Mouse (Mus musculus): ENCODE measurements around the gene Bpgm. TPM values are rescaled to one million over a fixed set of nuclear protein-coding genes. Genes with fewer than 3 reads are reported as not detected.
A peak's percentile ranks its signal among the peaks of the same experiment; 100 is the strongest.

Gene Bpgm
- 25.5 and 30.1 TPM in 2 replicates for polyA plus RNA-seq (2015; fragmentation: Nextera tagmentation; extraction: Ambion mirVana)

- H3K27ac ChIP-seq (replicated peaks), result peak within 1 kb of the TSS; percentile 42; the same call in 1 of the 2 replicates
- no peaks in the 10 kb centered on the region for H3K9me3 ChIP-seq (ENCODE audit: control insufficient read depth, low read length)
- ATAC-seq (ENCODE audit: low FRiP score, low TSS enrichment) (peak; percentile 99), DNase-seq (ENCODE audit: low spot score) (peak; percentile 98)
- H3K27me3 ChIP-seq (ENCODE audit: control insufficient read depth, insufficient read depth, low read length), result no peaks in the 10 kb centered on the region
- no peaks in the 10 kb centered on the region for H3K36me3 ChIP-seq (ENCODE audit: control insufficient read depth, insufficient read depth, low read length)
- H3K4me2 ChIP-seq (replicated peaks; ENCODE audit: low read depth), result peak within 1 kb of the TSS; percentile 56
- H3K4me3 ChIP-seq (ENCODE audit: low read depth, low read length), result peak within 1 kb of the TSS; percentile 56
- TF ChIP-seq CTCF (IDR thresholded peaks at IDR 0.05; ENCODE audit: low read depth) (no peak), EP300 (optimal IDR thresholded peaks at IDR 0.05) (no peak)
- 2% methylated on average over 35 of the region's 35 CpGs for WGBS
- peaks cover 3% of the 10 kb centered on the region; the same call in 1 of the 2 replicates for H3K4me1 ChIP-seq (replicated peaks; ENCODE audit: control insufficient read depth, insufficient read depth)
- H3K9ac ChIP-seq (ENCODE audit: low read length), result peak within 1 kb of the TSS; percentile 61
Observed at GRCm38 (mm10) chr6:34475974-34476794, at the start of gene Bpgm. Gene Bpgm (plus strand): TSS chr6:34476207.

- no peak overlapping the region for H3K4me3 ChIP-seq (ENCODE audit: low read depth, low read length)
- no peak overlapping the region for H3K9ac ChIP-seq (ENCODE audit: low read length)
- TF ChIP-seq CTCF (IDR thresholded peaks at IDR 0.05; ENCODE audit: low read depth), result no peak
- no peak for TF ChIP-seq EP300 (optimal IDR thresholded peaks at IDR 0.05)
- no peak overlapping the region for H3K27ac ChIP-seq (replicated peaks)
- no peaks in the 10 kb centered on the region for H3K4me1 ChIP-seq (replicated peaks; ENCODE audit: control insufficient read depth, insufficient read depth)
- no peak for DNase-seq (ENCODE audit: low spot score)
- no peak overlapping the region for H3K4me2 ChIP-seq (replicated peaks; ENCODE audit: low read depth)
- H3K36me3 ChIP-seq (ENCODE audit: control insufficient read depth, insufficient read depth, low read length), result no peaks in the 10 kb centered on the region
- H3K9me3 ChIP-seq (ENCODE audit: control insufficient read depth, low read length), result no peaks in the 10 kb centered on the region
- WGBS, result 70% methylated on average over 2 of the region's 2 CpGs
- no peak for ATAC-seq (ENCODE audit: low FRiP score, low TSS enrichment)
- H3K27me3 ChIP-seq (ENCODE audit: control insufficient read depth, insufficient read depth, low read length), result no peaks in the 10 kb centered on the region
Observed at GRCm38 (mm10) chr6:34439006-34439405, 37.0 kb upstream of the Bpgm start.

DNA sequence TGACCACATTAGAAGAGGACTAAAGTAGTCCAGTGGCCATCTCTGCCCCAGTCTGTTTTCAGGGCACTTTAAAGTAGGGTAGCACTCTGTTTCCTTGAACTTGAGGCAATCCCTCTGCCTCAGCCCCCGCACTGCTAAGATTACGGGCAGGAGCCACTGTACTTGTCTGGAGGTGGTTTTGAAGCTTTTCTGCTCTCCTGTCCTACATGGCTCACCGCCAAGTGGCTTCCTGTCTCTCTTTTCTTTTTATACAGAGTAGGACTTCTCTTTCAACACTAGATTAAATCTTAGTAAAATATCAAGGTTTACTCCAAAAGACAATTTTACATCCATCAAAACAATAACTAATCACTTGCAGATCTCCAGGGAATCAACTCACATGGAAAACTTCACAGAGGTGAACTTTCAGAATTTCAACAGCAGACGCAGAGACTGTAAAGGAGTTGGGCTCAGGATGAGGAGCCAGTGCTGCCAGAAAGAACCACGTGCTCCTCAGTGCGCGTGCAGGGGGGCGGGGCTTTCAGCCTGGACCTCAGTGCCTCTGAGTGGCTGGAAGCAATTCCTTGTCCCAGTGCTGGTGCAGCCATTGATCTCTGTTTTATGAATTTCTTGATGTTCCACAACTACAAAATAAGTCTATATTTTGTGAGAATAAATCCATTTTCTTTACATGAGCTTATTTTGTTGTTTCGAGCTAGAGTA is 34.3 kb upstream of the Bpgm start:
- H3K4me3 ChIP-seq (ENCODE audit: low read depth, low read length), result no peak overlapping the region
- no peak for ATAC-seq (ENCODE audit: low FRiP score, low TSS enrichment)
- H3K36me3 ChIP-seq (ENCODE audit: control insufficient read depth, insufficient read depth, low read length), result no peaks in the 10 kb centered on the region
- no peak overlapping the region for H3K9ac ChIP-seq (ENCODE audit: low read length)
- no peaks in the 10 kb centered on the region for H3K9me3 ChIP-seq (ENCODE audit: control insufficient read depth, low read length)
- DNase-seq (ENCODE audit: low spot score), result no peak
- TF ChIP-seq EP300 (optimal IDR thresholded peaks at IDR 0.05) (no peak), CTCF (IDR thresholded peaks at IDR 0.05; ENCODE audit: low read depth) (no peak)
- H3K27me3 ChIP-seq (ENCODE audit: control insufficient read depth, insufficient read depth, low read length), result no peaks in the 10 kb centered on the region
- no peak overlapping the region for H3K4me2 ChIP-seq (replicated peaks; ENCODE audit: low read depth)
- H3K4me1 ChIP-seq (replicated peaks; ENCODE audit: control insufficient read depth, insufficient read depth), result no peaks in the 10 kb centered on the region
- H3K27ac ChIP-seq (replicated peaks), result no peak overlapping the region
- 51% methylated on average over 9 of the region's 9 CpGs for WGBS

GRCm38 (mm10) chr6:34443791-34444190 is 32.2 kb upstream of the Bpgm start:
- Histone ChIP-seq H3K27me3 (ENCODE audit: control insufficient read depth, insufficient read depth, low read length) (no peaks in the 10 kb centered on the region), H3K4me2 (replicated peaks; ENCODE audit: low read depth) (no peak overlapping the region), H3K9me3 (ENCODE audit: control insufficient read depth, low read length) (no peaks in the 10 kb centered on the region), H3K27ac (replicated peaks) (no peak overlapping the region), H3K9ac (ENCODE audit: low read length) (no peak overlapping the region), H3K4me3 (ENCODE audit: low read depth, low read length) (no peak overlapping the region), H3K36me3 (ENCODE audit: control insufficient read depth, insufficient read depth, low read length) (no peaks in the 10 kb centered on the region), H3K4me1 (replicated peaks; ENCODE audit: control insufficient read depth, insufficient read depth) (no peaks in the 10 kb centered on the region)
- DNase-seq (ENCODE audit: low spot score) (no peak), ATAC-seq (ENCODE audit: low FRiP score, low TSS enrichment) (no peak)
- no peak for TF ChIP-seq EP300 (optimal IDR thresholded peaks at IDR 0.05)
- no peak for TF ChIP-seq CTCF (IDR thresholded peaks at IDR 0.05; ENCODE audit: low read depth)
- WGBS, result 67% methylated on average over 2 of the region's 2 CpGs

GRCm38 (mm10) chr6:34447961-34448360 is 28.0 kb upstream of the Bpgm start:
- H3K9ac ChIP-seq (ENCODE audit: low read length), result no peak overlapping the region
- no peak overlapping the region for H3K4me2 ChIP-seq (replicated peaks; ENCODE audit: low read depth)
- ATAC-seq (ENCODE audit: low FRiP score, low TSS enrichment), result no peak
- no peaks in the 10 kb centered on the region for H3K36me3 ChIP-seq (ENCODE audit: control insufficient read depth, insufficient read depth, low read length)
- TF ChIP-seq EP300 (optimal IDR thresholded peaks at IDR 0.05) (no peak), CTCF (IDR thresholded peaks at IDR 0.05; ENCODE audit: low read depth) (peak; percentile 96)
- no peaks in the 10 kb centered on the region for H3K27me3 ChIP-seq (ENCODE audit: control insufficient read depth, insufficient read depth, low read length)
- H3K4me1 ChIP-seq (replicated peaks; ENCODE audit: control insufficient read depth, insufficient read depth), result no peaks in the 10 kb centered on the region
- WGBS, result 5% methylated on average over 2 of the region's 2 CpGs
- H3K27ac ChIP-seq (replicated peaks), result no peak overlapping the region
- no peaks in the 10 kb centered on the region for H3K9me3 ChIP-seq (ENCODE audit: control insufficient read depth, low read length)
- H3K4me3 ChIP-seq (ENCODE audit: low read depth, low read length), result no peak overlapping the region
- peak; percentile 79 for DNase-seq (ENCODE audit: low spot score)

GRCm38 (mm10) chr6:34448696-34449095 is 27.3 kb upstream of the Bpgm start:
- H3K9ac ChIP-seq (ENCODE audit: low read length), result no peak overlapping the region
- 55% methylated on average over 1 of the region's 1 CpGs for WGBS
- no peak for TF ChIP-seq CTCF (IDR thresholded peaks at IDR 0.05; ENCODE audit: low read depth)
- no peak for TF ChIP-seq EP300 (optimal IDR thresholded peaks at IDR 0.05)
- no peak overlapping the region for H3K4me3 ChIP-seq (ENCODE audit: low read depth, low read length)
- no peaks in the 10 kb centered on the region for H3K27me3 ChIP-seq (ENCODE audit: control insufficient read depth, insufficient read depth, low read length)
- no peaks in the 10 kb centered on the region for H3K9me3 ChIP-seq (ENCODE audit: control insufficient read depth, low read length)
- no peak for DNase-seq (ENCODE audit: low spot score)
- H3K36me3 ChIP-seq (ENCODE audit: control insufficient read depth, insufficient read depth, low read length), result no peaks in the 10 kb centered on the region
- no peak overlapping the region for H3K27ac ChIP-seq (replicated peaks)
- no peak overlapping the region for H3K4me2 ChIP-seq (replicated peaks; ENCODE audit: low read depth)
- no peaks in the 10 kb centered on the region for H3K4me1 ChIP-seq (replicated peaks; ENCODE audit: control insufficient read depth, insufficient read depth)
- ATAC-seq (ENCODE audit: low FRiP score, low TSS enrichment), result no peak

Measured in stomach, postnatal 0 days (tissue).